Mouse (Mus musculus) hindbrain, embryonic 10.5 days (tissue): ENCODE measurements around the gene Uqcc1. TPM values are rescaled to one million over a fixed set of nuclear protein-coding genes. Genes with fewer than 3 reads are reported as not detected.
A peak's percentile ranks its signal among the peaks of the same experiment; 100 is the strongest.

ENCODE experiments used
- DNase-seq: peaks from one replicate; pipeline ENCODE4 v3.0.0-alpha.2; 2017; ENCODE audit warnings: low spot score
- H3K27ac ChIP-seq: fragments of 300-500 bp; sonication (generic); 2 replicates; pipeline ENCODE4 v1.5.1; 2016; ENCODE audit warnings: mild to moderate bottlenecking, moderate library complexity
- H3K27me3 ChIP-seq: fragments of 300-500 bp; sonication (generic); 2 replicates; pipeline ENCODE4 v1.6.1; 2016; ENCODE audit warnings: mild to moderate bottlenecking; ENCODE audit not compliant: poor library complexity, insufficient read depth, severe bottlenecking
- H3K36me3 ChIP-seq: fragments of 300-500 bp; sonication (generic); 2 replicates; pipeline ENCODE4 v1.6.1; 2016; ENCODE audit warnings: mild to moderate bottlenecking, moderate library complexity
- H3K4me1 ChIP-seq: fragments of 300-500 bp; sonication (generic); replicated peaks from 2 replicates; pipeline ENCODE4 v1.6.1; 2016; ENCODE audit warnings: mild to moderate bottlenecking
- H3K4me3 ChIP-seq: fragments of 300-500 bp; sonication (generic); 2 replicates; pipeline ENCODE4 v1.5.1; 2016; ENCODE audit warnings: mild to moderate bottlenecking, moderate library complexity
- H3K9me3 ChIP-seq: fragments of 300-500 bp; sonication (generic); 2 replicates; pipeline ENCODE4 v1.6.1; 2016; ENCODE audit warnings: mild to moderate bottlenecking, moderate library complexity
- WGBS: fragments of 180-500 bp; shearing (Covaris S2); methylation state at CpG from one replicate; pipeline ENCODE4 v1.1.7; 2016; 5-methylcytosine and 5-hydroxymethylcytosine counted together
- polyA plus RNA-seq: library from polyadenylated mRNA; unstranded; fragments of >200 nt; fragmentation: Nextera tagmentation; extraction: Ambion mirVana; gene quantifications from 2 replicates; pipeline ENCODE4 v1.2.1, GENCODE M21; 2016

The Uqcc1 gene
- polyA plus RNA-seq, 1 experiment from 2014 or later: 77.4 TPM

DNA sequence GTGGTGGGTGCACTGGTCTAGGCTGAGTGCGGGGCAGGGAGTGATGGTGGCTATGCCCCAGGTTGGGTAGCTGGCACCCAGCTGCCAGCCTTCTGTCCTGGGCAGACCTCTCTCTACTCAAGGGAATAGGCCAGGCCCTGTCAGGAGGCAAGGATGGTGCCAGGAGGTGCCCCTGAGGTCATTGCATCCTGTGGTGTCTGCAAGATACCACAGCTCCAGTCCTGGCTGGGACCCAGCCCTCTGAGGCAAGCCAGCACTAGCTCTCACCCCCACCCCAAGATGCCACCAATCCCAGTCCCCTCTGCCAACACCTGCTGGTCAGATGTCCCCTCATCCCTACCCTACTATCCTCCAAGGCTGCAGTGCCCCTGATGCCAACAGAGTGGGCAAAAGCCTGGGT lies 113.9 kb downstream of the Uqcc1 start:
- WGBS: 100% methylated on average over 1 of the region's 1 CpGs
- H3K9me3 ChIP-seq: no peaks in the 10 kb centered on the region
- no peak overlapping the region for H3K4me3 ChIP-seq
- no peak for DNase-seq
- peaks cover 19% of the 10 kb centered on the region for H3K36me3 ChIP-seq
- no peaks in the 10 kb centered on the region for H3K27me3 ChIP-seq
- H3K27ac ChIP-seq: no peak overlapping the region
- peaks cover 44% of the 10 kb centered on the region for H3K4me1 ChIP-seq

DNA sequence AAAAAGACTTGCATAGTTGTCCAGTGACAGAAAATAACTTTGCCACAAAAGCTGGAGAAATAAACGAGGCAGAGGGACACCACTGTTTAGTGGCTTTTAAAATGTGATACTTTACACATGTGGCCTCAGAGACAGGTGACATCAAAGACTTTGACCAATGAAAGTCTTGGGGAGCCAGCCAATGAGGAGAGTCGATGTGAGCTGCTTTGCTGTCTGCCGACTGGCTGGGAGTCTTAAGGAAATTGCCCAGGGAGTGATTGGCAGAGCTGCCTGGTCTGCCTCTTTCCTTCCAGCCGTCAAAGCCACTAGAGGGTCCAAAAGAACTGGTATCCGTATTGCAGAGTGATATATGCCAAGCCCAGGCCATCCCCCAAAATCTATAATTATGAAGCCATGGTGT lies 115.3 kb downstream of the Uqcc1 start:
- H3K4me3 ChIP-seq: no peak overlapping the region
- no peak overlapping the region for H3K27ac ChIP-seq
- H3K4me1 ChIP-seq: peaks cover 41% of the 10 kb centered on the region
- WGBS: 34% methylated on average over 5 of the region's 5 CpGs
- no peak for DNase-seq
- H3K36me3 ChIP-seq: peaks cover 6% of the 10 kb centered on the region
- H3K9me3 ChIP-seq: no peaks in the 10 kb centered on the region
- H3K27me3 ChIP-seq: no peaks in the 10 kb centered on the region

DNA sequence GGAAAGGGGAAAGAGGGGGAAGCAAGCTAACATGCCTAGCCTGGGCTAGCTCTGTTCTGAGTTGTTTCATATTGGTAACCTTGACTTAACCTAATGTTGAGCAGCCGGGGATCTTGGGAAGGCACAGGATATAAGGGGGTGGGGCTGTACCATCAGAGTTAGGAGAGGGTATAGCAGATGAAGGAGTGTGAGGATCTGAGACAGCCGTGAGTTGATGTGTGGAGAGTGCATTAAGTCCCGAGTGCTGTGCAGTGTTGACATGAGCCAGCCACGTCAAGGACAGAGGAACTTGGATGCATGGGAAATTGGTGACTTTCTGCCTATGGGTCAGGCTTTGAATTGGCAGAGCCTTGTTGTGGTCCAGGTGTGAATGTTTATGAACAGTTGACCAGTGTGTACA lies 117.5 kb downstream of the Uqcc1 start:
- Histone ChIP-seq H3K9me3 (no peaks in the 10 kb centered on the region), H3K36me3 (no peaks in the 10 kb centered on the region), H3K27ac (no peak overlapping the region), H3K4me3 (no peak overlapping the region), H3K27me3 (no peaks in the 10 kb centered on the region), H3K4me1 (peaks cover 19% of the 10 kb centered on the region)
- WGBS: 87% methylated on average over 4 of the region's 4 CpGs
- no peak for DNase-seq

DNA sequence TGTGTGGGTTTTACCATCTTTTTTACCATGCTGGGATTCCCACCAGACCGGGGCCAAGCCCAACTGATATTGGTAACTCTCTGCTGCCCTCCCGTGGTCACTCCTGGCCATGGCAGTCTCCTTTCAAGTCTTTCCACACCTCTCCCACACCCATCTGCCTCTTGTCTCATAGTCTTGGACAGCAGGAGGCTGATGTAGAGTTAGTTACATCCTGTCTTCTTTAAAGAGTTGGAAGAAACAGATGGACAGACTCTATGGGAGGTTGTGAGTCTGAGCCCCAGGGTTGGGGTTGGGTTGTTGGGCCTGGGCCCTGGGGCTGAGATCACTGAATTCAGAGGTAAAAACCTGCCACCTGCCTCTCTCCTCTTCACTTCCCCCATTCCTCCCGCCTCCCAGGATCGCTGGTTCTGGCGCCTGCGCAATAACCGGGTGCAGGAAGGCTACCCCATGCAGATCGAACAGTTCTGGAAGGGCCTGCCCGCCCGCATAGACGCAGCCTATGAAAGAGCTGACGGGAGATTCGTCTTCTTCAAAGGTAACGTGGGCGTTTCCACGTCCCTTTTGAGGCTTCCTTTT lies 118.2 kb downstream of the Uqcc1 start:
- 43% methylated on average over 16 of the region's 16 CpGs for WGBS
- no peaks in the 10 kb centered on the region for H3K9me3 ChIP-seq
- H3K27me3 ChIP-seq: no peaks in the 10 kb centered on the region
- H3K4me3 ChIP-seq: no peak overlapping the region
- no peaks in the 10 kb centered on the region for H3K36me3 ChIP-seq
- peak; percentile 79 for DNase-seq
- peaks cover 13% of the 10 kb centered on the region; the same call in 1 of the 2 replicates for H3K4me1 ChIP-seq
- no peak overlapping the region for H3K27ac ChIP-seq

DNA sequence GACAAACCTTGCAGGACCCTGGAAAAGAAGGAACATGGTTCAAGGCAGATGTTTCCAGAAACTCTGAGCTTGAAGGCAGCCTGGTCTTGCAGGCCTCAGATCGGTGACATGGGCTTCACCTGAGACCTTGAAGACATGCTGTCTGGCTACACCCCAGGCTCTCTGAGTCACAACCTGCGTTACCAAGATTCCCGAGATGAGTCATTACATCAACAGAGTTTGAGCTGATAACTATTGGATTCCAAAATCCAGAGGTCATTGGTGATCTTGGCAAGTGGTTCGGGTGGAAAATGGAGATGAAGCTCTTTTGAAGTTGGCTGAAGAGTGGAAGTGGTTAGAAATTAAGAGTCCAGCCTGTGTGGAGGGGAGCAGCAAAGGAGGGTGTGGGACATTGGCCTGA lies 120.5 kb downstream of the Uqcc1 start:
- 88% methylated on average over 4 of the region's 4 CpGs for WGBS
- Histone ChIP-seq H3K9me3 (no peaks in the 10 kb centered on the region), H3K27ac (no peak overlapping the region), H3K36me3 (no peaks in the 10 kb centered on the region), H3K4me1 (peaks cover 7% of the 10 kb centered on the region; the same call in 1 of the 2 replicates), H3K4me3 (no peak overlapping the region), H3K27me3 (no peaks in the 10 kb centered on the region)
- DNase-seq: no peak

DNA sequence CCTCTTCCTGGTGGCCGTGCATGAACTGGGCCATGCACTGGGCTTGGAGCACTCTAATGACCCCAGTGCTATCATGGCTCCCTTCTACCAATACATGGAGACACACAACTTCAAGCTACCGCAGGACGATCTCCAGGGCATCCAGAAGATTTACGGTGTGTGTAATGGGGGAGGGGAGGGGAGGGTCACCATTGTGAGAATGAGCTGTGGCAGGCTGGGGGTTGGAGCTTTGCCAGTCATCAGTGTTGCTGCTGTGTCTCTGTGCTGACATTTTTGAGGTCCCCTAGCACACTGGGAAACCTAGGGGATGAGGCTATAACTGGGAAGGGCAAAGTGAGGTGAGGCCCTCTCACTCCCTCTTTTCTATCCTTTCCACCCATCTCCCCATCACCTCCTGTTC lies 122.7 kb downstream of the Uqcc1 start:
- H3K27ac ChIP-seq: no peak overlapping the region
- no peaks in the 10 kb centered on the region for H3K9me3 ChIP-seq
- H3K36me3 ChIP-seq: no peaks in the 10 kb centered on the region
- peaks cover 2% of the 10 kb centered on the region; the same call in 1 of the 2 replicates for H3K4me1 ChIP-seq
- no peak overlapping the region for H3K4me3 ChIP-seq
- no peak for DNase-seq
- H3K27me3 ChIP-seq: no peaks in the 10 kb centered on the region; the same call in 1 of the 2 replicates
- WGBS: 83% methylated on average over 4 of the region's 4 CpGs

DNA sequence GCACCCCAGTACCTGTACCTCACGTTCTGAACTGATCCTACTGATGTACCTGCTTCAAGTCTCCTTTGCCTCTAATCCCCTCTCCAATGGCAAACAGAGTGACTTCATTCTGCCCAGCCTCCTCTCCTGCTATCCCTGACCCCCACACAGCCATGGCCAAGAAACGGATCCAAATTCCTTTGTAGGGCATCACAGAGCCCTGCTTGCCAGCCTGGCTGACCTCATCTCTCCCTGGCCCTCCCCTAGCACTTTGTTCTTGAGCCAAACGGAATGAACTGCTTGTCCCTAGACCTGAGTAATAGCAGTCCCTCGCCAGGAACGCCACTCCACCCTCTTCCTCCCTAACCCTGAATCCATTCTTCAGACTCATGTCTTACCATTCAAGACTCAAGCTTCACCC lies 123.6 kb downstream of the Uqcc1 start:
- DNase-seq: no peak
- no peaks in the 10 kb centered on the region for H3K36me3 ChIP-seq
- no peak overlapping the region for H3K4me3 ChIP-seq
- no peaks in the 10 kb centered on the region for H3K9me3 ChIP-seq
- no peak overlapping the region for H3K27ac ChIP-seq
- no peaks in the 10 kb centered on the region; the same call in 1 of the 2 replicates for H3K27me3 ChIP-seq
- H3K4me1 ChIP-seq: 0 out of 2 replicates have a peak, but pooled peaks cover 2% of the 10 kb centered on the region
- 76% methylated on average over 5 of the region's 5 CpGs for WGBS

DNA sequence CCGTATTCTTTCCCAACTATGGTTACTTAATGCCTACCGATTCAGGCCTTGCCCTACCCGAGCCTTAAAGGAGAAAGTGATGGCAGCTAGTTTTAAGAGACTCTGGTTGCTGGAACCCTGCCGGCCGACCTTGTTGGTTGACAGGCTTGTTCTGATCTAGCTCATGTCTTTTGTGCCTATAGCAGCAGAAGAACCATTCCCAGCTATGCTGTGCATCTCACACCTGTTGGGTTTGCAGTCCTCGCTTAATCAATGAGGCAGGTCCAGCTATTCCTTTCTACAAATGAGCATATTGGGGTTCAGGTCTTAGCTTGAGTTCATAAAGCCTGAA lies 124.2 kb downstream of the Uqcc1 start:
- WGBS: 80% methylated on average over 6 of the region's 6 CpGs
- no peaks in the 10 kb centered on the region; the same call in 1 of the 2 replicates for H3K27me3 ChIP-seq
- DNase-seq: no peak
- H3K4me3 ChIP-seq: no peak overlapping the region
- no peaks in the 10 kb centered on the region for H3K9me3 ChIP-seq
- H3K4me1 ChIP-seq: 0 out of 2 replicates have a peak, but pooled peaks cover 2% of the 10 kb centered on the region
- no peaks in the 10 kb centered on the region for H3K36me3 ChIP-seq
- no peak overlapping the region for H3K27ac ChIP-seq

DNA sequence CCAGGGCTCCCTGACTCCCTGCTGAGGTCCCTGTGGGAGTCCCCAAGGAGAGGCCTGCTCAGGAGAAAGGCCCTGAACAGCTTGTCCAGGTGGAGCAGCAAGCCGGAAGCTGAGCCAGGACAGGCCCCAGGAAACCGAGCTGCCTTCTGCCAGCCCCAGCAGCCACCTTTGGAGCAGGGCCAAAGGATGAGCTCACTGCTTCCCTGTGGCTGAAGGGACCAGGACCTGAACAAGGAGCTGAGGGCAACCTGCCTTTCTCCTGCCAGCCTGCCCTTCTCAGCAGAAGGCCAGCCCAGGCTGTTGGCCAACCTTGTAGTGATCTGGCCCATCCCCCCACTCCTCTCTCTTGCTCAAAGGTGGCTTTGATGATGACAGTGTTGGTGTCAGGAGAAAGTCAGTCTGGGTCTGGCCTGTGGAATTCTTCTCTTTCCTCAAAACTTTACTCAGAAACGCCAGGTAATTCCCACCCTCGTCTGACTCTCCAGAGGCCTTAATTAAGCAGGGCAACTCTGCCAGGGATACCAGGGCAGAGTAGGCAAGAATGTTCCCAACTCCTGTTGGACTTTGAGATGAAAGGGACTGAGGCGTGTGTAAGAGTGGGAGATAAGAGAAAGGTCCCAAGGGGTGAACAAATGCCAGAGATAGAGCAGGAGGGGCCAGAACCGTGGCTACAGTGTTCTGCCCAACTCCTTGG lies 124.7 kb downstream of the Uqcc1 start:
- Histone ChIP-seq H3K4me1 (0 out of 2 replicates have a peak, but pooled peaks cover 2% of the 10 kb centered on the region), H3K27ac (no peak overlapping the region), H3K36me3 (no peaks in the 10 kb centered on the region), H3K4me3 (no peak overlapping the region), H3K27me3 (no peaks in the 10 kb centered on the region; the same call in 1 of the 2 replicates), H3K9me3 (no peaks in the 10 kb centered on the region)
- DNase-seq: no peak
- WGBS: 68% methylated on average over 6 of the region's 6 CpGs

DNA sequence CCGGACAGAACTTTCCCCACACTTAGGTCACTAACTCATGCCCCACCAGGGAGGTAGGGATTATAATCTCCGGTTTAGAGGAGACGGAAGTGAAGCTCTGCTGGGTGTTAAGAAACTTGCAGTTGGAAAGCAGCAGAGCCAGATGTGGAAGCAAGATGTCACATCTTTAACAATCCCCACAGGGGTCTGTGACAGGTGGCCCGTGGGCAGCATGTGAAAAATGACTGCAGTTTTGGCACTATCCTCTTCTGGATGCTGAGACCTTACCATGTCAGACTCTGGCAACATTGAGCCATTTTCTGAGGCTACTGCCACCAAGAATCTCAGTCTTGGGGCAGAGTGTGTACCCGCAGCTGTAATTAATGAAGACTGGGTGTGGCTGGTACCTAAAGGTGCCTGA lies 126.1 kb downstream of the Uqcc1 start:
- DNase-seq: no peak
- Histone ChIP-seq H3K4me1 (0 out of 2 replicates have a peak, but pooled peaks cover 2% of the 10 kb centered on the region), H3K27me3 (no peaks in the 10 kb centered on the region; the same call in 1 of the 2 replicates), H3K4me3 (no peak overlapping the region), H3K36me3 (no peaks in the 10 kb centered on the region), H3K9me3 (no peaks in the 10 kb centered on the region), H3K27ac (no peak overlapping the region)
- 79% methylated on average over 5 of the region's 5 CpGs for WGBS

DNA sequence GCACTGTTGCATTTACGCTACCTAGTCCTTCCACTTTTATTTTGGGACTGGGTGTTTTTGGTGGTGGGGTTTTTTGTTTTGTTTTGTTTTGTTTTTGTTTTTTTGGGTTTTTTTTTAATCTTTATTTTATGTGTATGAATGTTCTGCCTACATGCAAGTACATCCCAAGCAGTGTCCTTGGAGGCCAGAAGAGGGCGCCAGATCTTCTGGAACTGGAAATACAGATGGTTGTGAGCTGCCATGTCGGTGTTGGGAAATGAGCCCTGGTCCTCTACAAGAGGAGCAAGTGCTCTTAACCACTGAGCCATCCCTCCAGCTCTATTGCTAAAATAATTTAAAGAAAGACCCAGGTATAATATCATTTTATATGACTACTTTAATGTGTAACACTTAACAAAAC lies 127.3 kb downstream of the Uqcc1 start:
- no peak for DNase-seq
- 55% methylated on average over 3 of the region's 3 CpGs for WGBS
- no peak overlapping the region for H3K4me3 ChIP-seq

DNA sequence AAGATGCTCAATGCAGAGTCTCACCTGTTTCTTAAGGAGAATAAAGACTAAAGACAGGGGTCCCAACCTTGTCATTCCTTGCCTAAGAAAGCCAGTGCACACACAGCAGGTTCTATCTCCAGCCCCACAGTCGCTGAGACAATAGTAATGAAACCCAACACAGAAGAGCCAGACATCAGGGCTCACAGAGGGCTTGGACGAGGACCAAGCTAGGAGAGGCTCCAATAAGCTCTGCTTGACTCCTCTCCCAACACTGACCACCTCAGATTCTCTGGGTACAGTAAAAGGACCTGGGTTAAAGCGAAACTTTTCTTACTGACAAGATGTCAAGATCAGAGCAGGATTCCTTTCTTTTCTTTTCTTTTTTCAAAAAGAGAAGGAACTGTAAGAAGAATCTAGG lies 131.5 kb downstream of the Uqcc1 start:
- no peak overlapping the region for H3K4me3 ChIP-seq
- no peaks in the 10 kb centered on the region for H3K27me3 ChIP-seq
- DNase-seq: no peak
- no peak overlapping the region for H3K27ac ChIP-seq
- H3K9me3 ChIP-seq: no peaks in the 10 kb centered on the region
- H3K4me1 ChIP-seq: no peaks in the 10 kb centered on the region
- 62% methylated on average over 3 of the region's 3 CpGs for WGBS
- no peaks in the 10 kb centered on the region for H3K36me3 ChIP-seq

More for the DNA sequence above, 127.3 kb downstream of the Uqcc1 start:
- no peak overlapping the region for H3K27ac ChIP-seq
- no peaks in the 10 kb centered on the region for H3K36me3 ChIP-seq
- no peaks in the 10 kb centered on the region; the same call in 1 of the 2 replicates for H3K27me3 ChIP-seq
- H3K4me1 ChIP-seq: 0 out of 2 replicates have a peak, but pooled peaks cover 2% of the 10 kb centered on the region
- no peaks in the 10 kb centered on the region for H3K9me3 ChIP-seq
